Mouse (Mus musculus) frontal cortex, adult (tissue): ENCODE data around the gene Pdk2.

Experiments used
- ATAC-seq: cut with Nextera tagmentation; 2 replicates; pipeline ENCODE4 v1.9.2; 2017; ENCODE audit warnings: mild to moderate bottlenecking, moderate library complexity, mixed read lengths; ENCODE audit not compliant: low TSS enrichment

The Pdk2 gene

DNA sequence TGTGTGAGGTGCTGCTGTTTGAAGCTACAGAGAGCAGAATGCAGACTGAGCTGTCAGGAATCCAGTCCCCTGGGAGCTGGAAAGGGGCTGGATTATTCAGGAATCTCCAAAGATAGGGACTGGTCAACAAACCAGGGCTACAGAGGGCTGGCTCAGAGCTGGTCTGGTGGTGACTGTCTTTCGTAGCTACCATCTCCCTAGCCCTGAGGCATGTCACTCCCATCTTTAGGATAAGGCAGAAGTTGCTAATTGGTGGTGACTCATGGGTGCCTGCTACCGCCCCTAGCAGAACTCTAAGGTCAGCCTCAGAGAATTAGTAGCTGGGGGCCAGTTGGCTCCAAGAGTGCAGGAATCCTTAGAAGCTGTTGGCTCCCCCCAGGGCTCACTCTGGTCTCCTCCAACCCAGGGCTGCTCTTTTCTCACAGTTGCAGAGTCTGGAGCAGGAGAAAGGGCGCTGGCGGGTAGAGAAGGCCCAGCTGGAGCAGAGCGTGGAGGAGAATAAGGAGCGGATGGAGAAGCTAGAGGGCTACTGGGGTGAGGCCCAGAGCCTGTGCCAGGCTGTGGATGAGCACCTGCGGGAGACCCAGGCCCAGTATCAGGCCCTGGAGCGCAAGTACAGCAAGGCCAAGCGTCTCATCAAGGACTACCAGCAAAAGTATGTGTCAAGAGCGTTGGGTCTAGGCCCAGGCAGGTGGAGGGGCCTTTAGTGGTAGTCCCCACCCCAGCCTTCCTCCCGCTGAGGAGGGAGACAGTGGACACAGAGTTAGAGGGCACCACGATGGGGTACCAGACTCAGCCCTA, 36.8 kb downstream of the Pdk2 start:
- no peak for ATAC-seq

DNA sequence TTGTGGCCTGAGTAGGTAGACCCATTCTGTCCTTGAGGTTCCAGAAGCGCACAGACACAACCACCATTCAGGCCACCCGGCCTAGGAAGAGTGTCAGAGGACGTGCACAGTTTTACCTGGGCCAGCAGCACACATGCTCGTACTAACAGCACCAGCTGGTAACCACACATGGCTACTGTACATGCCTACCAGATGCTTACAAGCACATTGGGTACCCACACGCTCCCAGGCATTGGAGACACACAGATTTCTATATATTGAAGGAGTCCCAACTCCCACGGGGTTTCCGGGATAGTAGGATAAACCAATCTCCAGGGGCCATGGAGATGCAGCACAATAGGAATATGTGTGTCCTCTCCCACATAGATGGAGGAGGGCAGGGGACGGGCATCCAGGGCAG, 38.4 kb downstream of the Pdk2 start:
- peak; percentile 4; the same call in 1 of the 2 replicates for ATAC-seq

DNA sequence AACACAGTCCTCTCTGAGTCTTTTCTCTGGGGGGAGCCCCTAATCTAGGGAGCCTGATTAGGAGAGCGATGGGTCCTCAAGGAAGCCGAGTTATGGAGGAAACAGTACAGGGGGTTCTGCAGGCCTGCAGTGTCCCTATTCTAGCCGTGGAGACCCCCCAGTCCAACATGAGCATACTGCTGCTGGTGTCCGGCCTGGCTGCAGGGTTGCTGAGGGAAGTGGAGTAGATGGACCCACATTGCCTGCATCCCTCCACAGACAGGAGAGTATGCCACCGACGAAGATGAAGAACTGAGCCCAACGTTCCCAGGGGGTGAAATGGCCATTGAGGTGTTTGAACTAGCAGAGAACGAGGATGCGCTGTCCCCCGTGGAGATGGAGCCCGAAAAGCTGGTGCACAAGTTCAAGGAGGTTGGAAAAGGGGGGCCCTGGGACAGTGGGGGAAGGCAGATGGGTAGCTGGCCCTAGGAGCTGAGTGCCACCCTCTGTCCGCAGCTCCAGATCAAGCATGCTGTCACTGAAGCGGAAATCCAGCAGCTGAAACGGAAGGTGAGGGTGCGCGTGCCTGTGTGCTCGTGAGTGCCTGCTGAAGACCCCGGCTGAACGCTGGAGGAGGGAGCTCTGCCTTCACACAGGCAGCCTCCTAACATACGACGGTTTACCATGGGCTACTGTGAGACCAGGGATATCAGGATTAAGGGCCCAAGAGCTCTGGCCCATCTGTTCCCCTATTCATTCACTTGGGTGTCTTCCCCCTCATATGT, 39.4 kb downstream of the Pdk2 start:
- ATAC-seq: no peak

DNA sequence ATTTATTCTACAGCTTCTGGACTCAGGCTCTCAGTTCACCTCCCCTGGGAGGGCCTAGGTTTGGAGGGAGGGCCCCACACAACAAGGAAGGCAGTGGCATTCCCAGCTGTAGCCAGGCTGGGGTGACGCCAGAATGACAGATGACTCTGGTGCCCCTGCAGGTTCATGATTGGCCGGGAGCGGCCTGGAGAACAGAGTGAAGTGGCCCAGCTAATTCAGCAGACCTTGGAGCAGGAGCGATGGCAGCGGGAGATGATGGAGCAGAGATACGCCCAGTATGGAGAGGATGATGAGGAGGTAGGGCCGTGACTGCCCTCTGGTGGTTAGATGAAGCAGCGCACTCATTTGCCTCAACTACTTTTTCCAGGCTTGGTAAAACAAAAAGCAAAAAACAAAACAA, 40.1 kb downstream of the Pdk2 start:
- no peak for ATAC-seq

DNA sequence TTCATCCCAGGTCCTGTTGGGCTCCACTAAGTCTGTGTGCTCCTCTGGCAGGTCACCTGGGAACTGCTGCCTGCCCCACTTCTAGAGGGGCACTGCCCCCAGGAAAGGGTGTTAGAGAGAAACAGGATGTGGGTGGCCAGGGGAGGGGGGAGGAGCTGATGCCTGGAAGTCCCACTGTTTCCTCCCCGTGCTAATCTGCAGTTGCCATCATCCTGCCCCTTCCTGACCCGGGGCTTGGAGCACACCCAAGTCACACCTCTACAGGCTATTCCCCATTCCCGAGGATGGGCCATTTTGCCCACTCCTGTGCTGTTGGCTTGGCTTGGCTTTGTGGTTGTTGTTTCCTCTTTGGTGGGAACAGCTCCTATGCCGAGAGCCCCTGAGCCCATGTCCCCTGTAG, 40.6 kb downstream of the Pdk2 start:
- ATAC-seq: no peak

DNA sequence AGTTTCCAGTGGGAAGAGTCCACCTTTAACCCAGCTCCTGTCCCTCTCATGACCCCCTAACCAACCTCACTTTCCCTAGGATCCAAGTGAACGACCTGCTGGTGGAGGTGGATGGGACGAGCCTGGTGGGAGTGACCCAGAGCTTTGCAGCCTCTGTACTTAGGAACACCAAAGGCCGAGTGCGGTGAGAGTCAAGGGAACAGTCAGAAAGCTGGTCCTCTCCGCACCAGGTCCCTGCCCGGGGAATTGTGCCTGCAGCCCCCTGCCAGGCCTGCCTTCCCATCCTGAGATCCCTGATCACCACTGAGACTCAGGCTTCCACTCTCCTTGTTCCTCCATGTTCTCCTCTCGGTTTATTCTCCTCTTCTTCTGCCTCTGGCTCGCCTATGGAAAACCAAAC, 41.0 kb downstream of the Pdk2 start:
- no peak for ATAC-seq

DNA sequence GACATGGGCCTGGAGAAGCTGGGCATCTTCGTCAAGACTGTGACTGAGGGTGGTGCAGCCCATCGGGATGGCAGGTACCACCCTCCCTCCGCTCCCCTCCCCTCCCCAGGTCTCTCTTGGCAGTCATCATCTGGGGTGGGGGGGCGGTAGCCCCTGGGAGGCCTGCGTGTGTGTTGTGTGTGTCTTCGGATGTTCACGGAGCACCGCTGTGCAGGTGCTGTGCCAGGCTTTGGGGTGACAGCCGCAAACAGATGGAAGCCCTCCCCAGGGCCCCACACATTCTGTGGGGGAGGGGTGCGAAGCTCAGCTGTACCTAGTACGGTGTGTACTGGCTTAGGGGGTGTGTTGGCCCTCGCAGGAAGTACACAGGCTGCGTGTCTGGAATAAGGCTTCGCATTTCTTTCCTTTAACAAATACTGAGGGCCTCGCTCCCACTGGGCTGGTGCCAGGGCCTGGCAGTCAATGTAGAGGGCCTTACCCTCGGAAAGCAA, 43.1 kb downstream of the Pdk2 start:
- ATAC-seq: peak; percentile 39

DNA sequence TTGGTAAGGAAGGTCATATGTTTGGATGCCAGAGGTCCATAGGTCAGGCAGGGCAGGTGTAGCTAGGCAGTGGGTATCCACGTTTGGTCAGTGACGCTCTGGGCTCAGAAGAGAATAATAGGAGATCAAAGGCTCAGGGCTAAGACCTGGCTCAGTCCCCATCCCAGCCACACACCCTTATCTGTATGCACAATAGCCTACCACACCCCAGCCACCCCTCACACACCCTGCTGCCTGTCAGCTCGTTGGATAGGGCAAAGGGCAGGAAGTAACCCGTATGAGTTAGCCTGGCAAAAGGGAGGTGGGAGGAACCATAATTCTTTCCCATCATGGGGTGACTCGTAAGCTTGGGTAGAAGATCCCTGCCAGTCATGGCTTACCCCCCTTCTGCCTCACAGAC, 43.6 kb downstream of the Pdk2 start:
- no peak for ATAC-seq

DNA sequence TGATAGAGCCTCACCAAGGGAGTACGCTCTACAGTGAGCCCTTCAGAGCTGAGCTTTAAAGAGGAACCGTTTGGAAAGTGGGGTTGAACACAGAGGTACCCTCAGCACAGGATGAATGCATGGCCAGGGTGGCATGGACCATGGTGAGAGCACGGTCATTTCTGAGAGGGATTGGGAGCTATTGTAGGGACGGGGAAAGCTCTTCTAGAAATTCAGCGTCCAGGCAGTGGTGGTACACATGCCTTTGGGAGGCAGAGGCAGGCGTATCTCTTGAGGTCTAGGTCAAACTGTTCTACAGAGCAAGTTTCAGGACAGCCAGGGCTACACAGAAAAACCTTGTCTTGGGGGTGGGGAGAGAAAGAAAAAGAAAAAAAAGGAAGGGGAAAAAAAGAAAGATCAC, 44.2 kb downstream of the Pdk2 start:
- ATAC-seq: no peak

DNA sequence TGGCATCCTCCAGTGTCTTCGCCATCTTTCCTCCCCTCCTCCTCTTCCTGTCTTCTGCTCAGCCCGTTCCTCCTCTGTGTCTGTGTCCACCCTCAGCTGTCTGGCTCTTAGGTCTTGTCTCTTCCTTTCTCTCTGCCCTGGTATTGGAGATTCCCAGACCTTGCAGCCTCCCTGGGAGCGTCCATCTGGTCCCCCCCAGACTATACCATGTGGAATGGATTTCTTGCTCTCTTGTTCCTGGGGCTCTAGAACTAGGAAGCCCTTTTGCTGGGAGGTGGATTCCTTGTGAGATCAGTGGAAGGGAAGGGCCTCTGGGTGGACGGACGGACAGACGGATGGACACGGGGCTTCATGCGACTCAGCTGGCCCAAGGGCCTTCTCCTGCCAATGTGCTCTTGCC, 45.1 kb downstream of the Pdk2 start:
- ATAC-seq: no peak

DNA sequence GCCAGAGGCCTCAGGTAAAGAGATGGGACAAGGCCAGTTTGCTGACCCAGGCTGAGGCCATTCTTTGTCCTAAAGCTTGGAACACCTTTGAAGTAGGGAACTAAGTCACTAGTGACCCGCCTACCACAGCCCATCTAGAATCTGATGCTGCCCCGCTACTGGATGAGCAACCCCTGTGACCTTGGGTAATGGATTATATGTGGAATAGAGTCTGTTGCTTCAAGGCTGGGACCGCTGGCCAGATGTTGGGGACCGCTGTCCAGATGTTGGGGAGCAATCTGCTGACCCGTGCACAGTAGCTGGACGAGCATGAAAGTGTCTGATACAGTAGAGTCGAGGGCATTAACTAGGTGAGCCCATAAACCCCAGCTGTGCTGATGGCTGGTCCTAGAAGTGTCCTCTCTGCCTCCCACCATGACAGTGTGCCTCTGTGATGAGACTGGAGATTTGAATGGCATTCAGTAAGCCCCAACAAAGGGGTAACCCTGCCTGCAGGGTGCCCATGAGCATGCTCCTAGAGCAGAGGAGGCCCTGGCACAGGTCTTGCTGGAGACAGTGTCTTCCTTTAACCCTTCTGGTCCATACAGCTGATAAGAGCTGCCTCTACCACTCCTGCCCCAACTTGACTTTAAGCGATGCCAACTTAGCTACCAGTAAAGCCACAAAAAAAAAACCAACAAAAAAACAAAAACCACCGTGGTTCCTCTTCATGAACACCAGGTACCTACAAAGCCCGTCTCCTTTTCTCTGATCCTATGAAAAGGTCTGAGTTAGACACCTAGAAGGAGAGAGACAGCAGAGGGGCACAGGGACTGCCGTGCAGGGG, 46.0 kb downstream of the Pdk2 start:
- no peak for ATAC-seq

DNA sequence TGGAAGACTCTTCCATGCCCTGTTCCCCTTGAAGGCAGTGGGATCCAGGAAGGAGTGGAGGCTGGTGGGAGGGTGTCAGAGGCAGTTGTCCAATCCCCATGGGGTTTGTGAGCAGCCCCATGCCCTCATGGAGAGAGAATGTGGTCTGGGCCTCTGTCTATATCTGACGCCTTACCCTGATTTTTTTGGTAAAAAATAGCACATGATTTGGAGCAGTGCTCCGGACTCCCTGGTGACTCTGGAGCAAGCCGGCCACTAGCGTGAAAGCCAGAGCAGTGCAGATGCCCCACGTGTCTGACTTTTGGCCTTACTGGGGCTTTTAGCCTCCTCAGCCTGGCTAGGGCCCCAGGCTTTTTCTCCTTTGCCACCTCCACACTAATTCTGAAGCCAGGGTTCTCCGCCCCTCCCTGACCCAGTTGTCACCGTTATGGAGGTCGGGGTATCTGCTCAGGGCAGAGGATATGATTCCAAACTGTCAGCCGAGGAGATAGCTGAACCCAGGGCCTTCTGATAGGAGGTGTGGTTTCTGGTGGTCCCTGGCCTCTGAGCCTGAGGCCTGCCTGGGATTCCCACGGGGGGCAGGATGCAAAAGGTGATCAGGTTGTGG, 46.8 kb downstream of the Pdk2 start:
- no peak for ATAC-seq

DNA sequence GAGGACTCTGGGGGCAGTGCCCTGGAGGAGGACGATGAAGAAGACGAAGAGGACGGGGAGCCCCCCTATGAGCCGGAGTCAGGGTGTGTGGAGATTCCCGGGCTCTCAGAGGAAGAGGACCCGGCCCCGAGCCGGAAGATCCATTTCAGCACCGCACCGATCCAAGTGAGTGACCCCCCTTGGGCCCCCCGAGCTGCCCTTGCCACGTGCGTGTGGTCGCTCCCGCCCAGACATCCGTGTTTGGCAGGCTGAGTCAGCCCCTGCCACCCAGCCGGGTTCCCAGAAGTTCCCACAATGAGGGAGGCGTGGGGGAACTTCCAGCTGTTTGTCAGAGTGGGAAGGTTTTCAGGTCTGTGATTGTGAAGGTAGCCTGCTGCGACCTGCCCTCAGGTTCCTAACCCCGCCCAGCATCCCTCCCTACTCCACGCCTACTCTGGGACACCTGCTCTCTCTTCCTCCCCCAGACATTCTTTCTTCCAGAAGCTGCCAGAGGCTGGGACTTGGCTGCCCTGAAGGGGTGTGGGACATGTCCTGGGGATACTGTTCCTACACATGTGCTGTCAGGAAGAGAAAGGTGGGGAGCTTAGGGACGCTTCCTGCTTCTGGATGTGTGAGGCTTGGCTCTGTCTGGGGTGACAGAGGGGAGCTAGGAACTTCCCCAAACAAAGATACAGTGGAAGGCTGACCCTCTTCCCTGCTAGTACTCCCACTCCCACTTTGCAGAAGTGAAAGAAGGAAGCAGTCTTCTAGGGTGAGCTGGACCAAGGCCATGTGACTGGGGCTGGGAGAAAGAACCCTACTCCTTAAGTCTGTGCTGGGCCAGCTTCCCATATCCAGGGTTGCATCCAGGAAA, 48.2 kb downstream of the Pdk2 start:
- ATAC-seq: no peak

DNA sequence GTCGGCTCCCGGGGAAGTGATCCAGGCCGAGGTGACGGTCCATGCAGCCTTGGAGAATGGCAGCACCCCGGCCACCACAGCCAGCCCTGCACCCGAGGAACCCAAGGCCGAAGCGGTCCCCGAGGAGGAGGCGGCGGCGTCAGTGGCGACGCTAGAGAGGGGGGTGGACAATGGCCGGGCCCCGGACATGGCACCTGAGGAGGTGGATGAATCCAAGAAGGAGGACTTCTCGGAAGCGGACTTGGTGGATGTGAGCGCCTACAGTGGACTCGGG, 48.7 kb downstream of the Pdk2 start:
- ATAC-seq: no peak

DNA sequence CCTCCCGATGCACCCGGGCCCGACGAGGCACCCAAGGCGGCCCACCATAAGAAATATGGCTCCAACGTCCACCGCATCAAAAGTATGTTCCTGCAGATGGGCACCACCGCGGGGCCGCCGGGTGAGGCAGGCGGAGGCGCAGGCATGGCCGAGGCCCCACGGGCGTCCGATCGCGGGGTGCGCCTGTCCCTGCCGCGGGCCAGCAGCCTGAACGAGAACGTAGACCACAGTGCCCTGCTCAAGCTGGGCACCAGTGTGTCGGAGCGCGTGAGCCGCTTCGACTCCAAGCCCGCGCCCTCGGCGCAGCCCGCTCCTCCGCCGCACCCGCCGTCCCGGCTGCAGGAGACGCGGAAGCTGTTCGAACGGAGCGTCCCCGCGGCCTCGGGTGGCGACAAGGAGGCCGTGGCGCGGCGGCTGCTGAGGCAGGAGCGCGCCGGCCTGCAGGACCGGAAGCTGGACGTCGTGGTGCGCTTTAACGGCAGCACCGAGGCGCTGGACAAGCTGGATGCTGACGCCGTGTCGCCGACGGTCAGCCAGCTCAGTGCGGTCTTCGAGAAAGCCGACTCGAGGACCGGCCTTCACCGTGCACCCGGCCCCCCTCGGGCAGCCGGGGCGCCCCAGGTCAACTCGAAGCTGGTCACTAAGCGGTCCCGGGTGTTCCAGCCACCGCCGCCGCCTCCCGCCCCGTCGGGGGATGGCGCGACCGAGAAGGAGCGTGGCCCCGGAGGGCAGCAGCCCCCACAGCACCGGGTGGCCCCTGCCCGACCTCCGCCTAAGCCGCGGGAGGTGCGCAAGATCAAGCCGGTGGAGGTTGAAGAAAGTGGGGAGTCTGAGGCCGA, 49.3 kb downstream of the Pdk2 start:
- ATAC-seq: no peak

DNA sequence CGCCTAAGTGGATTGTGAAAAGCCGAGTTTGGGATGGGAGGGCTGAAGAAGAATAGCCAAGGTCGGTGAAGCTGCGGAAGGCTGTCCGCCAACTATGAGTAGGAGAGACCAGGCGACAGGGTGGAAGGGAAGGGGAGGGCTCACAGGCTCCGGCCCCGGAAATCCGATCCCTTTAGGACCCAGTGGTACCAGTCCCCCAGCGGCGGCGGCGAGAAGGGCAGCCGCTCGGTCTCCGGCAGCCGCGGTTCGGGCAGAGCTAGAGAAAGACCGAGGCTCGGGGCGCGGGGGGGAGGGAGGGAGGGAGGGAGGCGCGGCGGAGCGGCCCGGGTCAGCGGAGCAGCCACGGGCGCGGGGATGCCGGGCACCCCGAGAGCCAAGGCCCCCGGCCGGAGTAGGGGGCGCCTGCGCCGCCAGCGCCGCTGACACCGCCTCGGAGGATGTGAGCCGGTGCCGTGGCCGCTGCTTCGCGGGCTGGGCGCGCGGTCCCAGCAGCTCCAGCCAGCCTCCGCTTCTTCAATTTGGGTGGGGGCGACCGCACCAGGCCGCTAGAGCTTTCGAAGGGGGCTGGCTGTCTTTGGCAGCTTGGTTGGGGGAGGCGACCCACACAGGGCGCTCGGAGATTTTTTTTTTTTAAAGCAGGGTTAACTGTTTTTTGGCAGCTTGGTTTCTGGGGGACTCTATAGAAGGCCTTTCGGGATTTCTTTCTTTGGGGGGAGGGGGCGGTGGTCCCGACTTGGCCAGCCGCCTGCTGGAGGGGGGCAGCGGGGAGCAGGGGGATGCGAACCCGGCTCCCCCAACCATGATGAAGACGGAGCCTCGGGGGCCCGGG, 50.2 kb downstream of the Pdk2 start, which contains the start of gene Ppp1r9b:
Gene Ppp1r9b, plus strand, starts transcription at position 287 of the 829 bp plus-strand sequence.
- ATAC-seq: peak; percentile 54

DNA sequence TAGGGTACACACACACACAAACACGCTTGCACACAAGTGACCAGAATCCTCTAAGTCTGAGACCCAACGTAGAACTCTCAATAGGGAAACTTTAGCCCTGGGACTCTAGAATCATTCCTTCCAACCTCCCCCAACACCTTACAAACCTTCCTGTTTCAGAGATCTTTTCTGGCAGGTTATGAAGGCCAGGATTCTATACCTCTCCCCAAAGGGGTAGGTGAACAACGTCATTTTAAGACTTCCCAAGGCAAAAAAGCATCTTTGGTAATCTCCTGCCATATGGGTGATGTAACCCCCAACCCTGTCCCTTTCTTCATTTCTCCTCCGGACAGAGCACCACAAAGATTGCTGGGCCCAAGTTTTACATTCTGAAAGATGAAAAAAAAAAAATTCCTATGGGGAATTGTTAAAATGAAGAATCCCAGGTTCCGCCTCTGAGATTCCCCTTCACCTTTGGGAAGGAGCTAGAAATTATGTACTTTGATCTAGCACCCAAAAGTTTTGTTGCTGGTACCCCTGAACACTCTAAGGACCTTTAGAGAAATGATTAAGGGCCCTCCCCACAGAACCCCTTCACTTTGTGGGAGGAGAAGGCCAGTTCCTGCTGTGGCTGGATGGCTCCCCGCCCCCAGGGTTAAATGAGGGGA, 50.9 kb downstream of the Pdk2 start:
- no peak for ATAC-seq

DNA sequence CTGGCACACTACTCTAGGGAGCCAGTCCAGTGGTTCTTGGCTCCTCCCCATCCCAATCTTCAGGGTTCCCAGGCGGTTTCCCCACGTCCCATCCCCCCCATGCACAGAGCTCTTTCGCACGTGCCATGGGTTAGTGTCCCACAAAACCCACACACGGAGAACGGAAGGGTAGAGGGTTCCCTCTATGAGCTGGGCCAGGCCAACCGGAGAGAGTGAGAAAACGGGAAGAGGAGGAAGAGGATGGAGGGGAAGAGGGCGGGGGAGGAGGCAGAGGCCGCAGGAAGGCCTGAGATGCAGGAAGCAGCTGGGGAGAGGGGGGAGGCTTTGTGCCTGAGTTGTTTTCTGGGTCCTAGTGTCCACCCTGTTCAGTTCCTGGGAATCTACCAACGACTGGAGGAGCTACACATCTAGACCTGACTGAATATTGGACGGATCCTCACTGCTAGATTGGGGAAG, 51.6 kb downstream of the Pdk2 start:
- ATAC-seq: peak; percentile 45
